Mouse (Mus musculus): ENCODE measurements at regions not wholly inside any gene's neighbourhood (a gene's known extent, or its start where the extent isn't known, plus 50 kb on each side); places are given as distances from the start of the nearest gene placed in this dataset.

- Histone ChIP-seq H3K9me3 (replicated peaks; ENCODE audit: control insufficient read depth, insufficient read depth, low read length, poor library complexity, severe bottlenecking) (no peaks in the 10 kb centered on the region), H3K27ac (ENCODE audit: insufficient read depth, low read length) (0 out of 2 replicates have a peak overlapping the region, but pooled peaks have one; percentile 20), H3K27me3 (ENCODE audit: control insufficient read depth, insufficient read depth, low read length, poor library complexity, severe bottlenecking) (no peaks in the 10 kb centered on the region), H3K36me3 (ENCODE audit: control insufficient read depth, insufficient read depth, low read length, poor library complexity, severe bottlenecking) (no peaks in the 10 kb centered on the region), H3K9ac (ENCODE audit: low read depth, poor library complexity, severe bottlenecking) (no peak overlapping the region), H3K4me3 (ENCODE audit: low read depth, low read length) (no peak overlapping the region), H3K4me1 (ENCODE audit: control insufficient read depth, insufficient read depth, low read length) (peaks cover 4% of the 10 kb centered on the region)
- TF ChIP-seq POLR2A (IDR thresholded peaks at IDR 0.05; ENCODE audit: insufficient read depth, low read length) (no peak), CTCF (IDR thresholded peaks at IDR 0.05; ENCODE audit: low read depth, low read length) (no peak), EP300 (IDR thresholded peaks at IDR 0.05; ENCODE audit: insufficient read depth, low read depth, low read length) (0 out of 2 replicates have a peak, but pooled peaks have one; percentile 36)
Measured at GRCm38 (mm10) chr14:76665754-76666371, 109.2 kb upstream of the Serp2 start.

GRCm38 (mm10) chr14:76664586-76665508, 108.2 kb upstream of the Serp2 start:
- Histone ChIP-seq H3K27me3 (ENCODE audit: control insufficient read depth, insufficient read depth, low read length, poor library complexity, severe bottlenecking) (no peaks in the 10 kb centered on the region), H3K4me3 (ENCODE audit: low read depth, low read length) (no peak overlapping the region), H3K36me3 (ENCODE audit: control insufficient read depth, insufficient read depth, low read length, poor library complexity, severe bottlenecking) (no peaks in the 10 kb centered on the region), H3K4me1 (ENCODE audit: control insufficient read depth, insufficient read depth, low read length) (peaks cover 4% of the 10 kb centered on the region), H3K9ac (ENCODE audit: low read depth, poor library complexity, severe bottlenecking) (no peak overlapping the region), H3K9me3 (replicated peaks; ENCODE audit: control insufficient read depth, insufficient read depth, low read length, poor library complexity, severe bottlenecking) (no peaks in the 10 kb centered on the region), H3K27ac (ENCODE audit: insufficient read depth, low read length) (peak overlapping the region; percentile 36)
- TF ChIP-seq CTCF (IDR thresholded peaks at IDR 0.05; ENCODE audit: low read depth, low read length): no peak
- no peak for TF ChIP-seq POLR2A (IDR thresholded peaks at IDR 0.05; ENCODE audit: insufficient read depth, low read length)
- no peak for TF ChIP-seq EP300 (IDR thresholded peaks at IDR 0.05; ENCODE audit: insufficient read depth, low read depth, low read length)

GRCm38 (mm10) chr14:76663816-76664215, 107.1 kb upstream of the Serp2 start:
- H3K27me3 ChIP-seq (ENCODE audit: control insufficient read depth, insufficient read depth, low read length, poor library complexity, severe bottlenecking): no peaks in the 10 kb centered on the region
- no peaks in the 10 kb centered on the region for H3K9me3 ChIP-seq (replicated peaks; ENCODE audit: control insufficient read depth, insufficient read depth, low read length, poor library complexity, severe bottlenecking)
- H3K9ac ChIP-seq (ENCODE audit: low read depth, poor library complexity, severe bottlenecking): peak overlapping the region; percentile 75
- H3K4me3 ChIP-seq (ENCODE audit: low read depth, low read length): peak overlapping the region; percentile 96
- TF ChIP-seq POLR2A (IDR thresholded peaks at IDR 0.05; ENCODE audit: insufficient read depth, low read length) (peak; percentile 67), CTCF (IDR thresholded peaks at IDR 0.05; ENCODE audit: low read depth, low read length) (no peak)
- peak overlapping the region; percentile 73 for H3K27ac ChIP-seq (ENCODE audit: insufficient read depth, low read length)
- peaks cover 4% of the 10 kb centered on the region for H3K4me1 ChIP-seq (ENCODE audit: control insufficient read depth, insufficient read depth, low read length)
- H3K36me3 ChIP-seq (ENCODE audit: control insufficient read depth, insufficient read depth, low read length, poor library complexity, severe bottlenecking): no peaks in the 10 kb centered on the region

GRCm38 (mm10) chr14:76662871-76663270, 106.2 kb upstream of the Serp2 start:
- no peaks in the 10 kb centered on the region for H3K27me3 ChIP-seq (ENCODE audit: control insufficient read depth, insufficient read depth, low read length, poor library complexity, severe bottlenecking)
- peak overlapping the region; percentile 6; the same call in 1 of the 2 replicates for H3K4me3 ChIP-seq (ENCODE audit: low read depth, low read length)
- H3K9ac ChIP-seq (ENCODE audit: low read depth, poor library complexity, severe bottlenecking): peak overlapping the region; percentile 75
- H3K36me3 ChIP-seq (ENCODE audit: control insufficient read depth, insufficient read depth, low read length, poor library complexity, severe bottlenecking): no peaks in the 10 kb centered on the region
- H3K27ac ChIP-seq (ENCODE audit: insufficient read depth, low read length): peak overlapping the region; percentile 95
- H3K9me3 ChIP-seq (replicated peaks; ENCODE audit: control insufficient read depth, insufficient read depth, low read length, poor library complexity, severe bottlenecking): no peaks in the 10 kb centered on the region
- peaks cover 6% of the 10 kb centered on the region for H3K4me1 ChIP-seq (ENCODE audit: control insufficient read depth, insufficient read depth, low read length)
- TF ChIP-seq POLR2A (IDR thresholded peaks at IDR 0.05; ENCODE audit: insufficient read depth, low read length) (no peak), EP300 (IDR thresholded peaks at IDR 0.05; ENCODE audit: insufficient read depth, low read depth, low read length) (peak; percentile 95), CTCF (IDR thresholded peaks at IDR 0.05; ENCODE audit: low read depth, low read length) (no peak)

- Histone ChIP-seq H3K36me3 (ENCODE audit: control insufficient read depth, insufficient read depth, low read length, poor library complexity, severe bottlenecking) (no peaks in the 10 kb centered on the region), H3K9me3 (replicated peaks; ENCODE audit: control insufficient read depth, insufficient read depth, low read length, poor library complexity, severe bottlenecking) (no peaks in the 10 kb centered on the region), H3K4me1 (ENCODE audit: control insufficient read depth, insufficient read depth, low read length) (peaks cover 10% of the 10 kb centered on the region), H3K27ac (ENCODE audit: insufficient read depth, low read length) (peak overlapping the region; percentile 83; the same call in 1 of the 2 replicates), H3K9ac (ENCODE audit: low read depth, poor library complexity, severe bottlenecking) (no peak overlapping the region), H3K4me3 (ENCODE audit: low read depth, low read length) (no peak overlapping the region), H3K27me3 (ENCODE audit: control insufficient read depth, insufficient read depth, low read length, poor library complexity, severe bottlenecking) (no peaks in the 10 kb centered on the region)
- TF ChIP-seq EP300 (IDR thresholded peaks at IDR 0.05; ENCODE audit: insufficient read depth, low read depth, low read length): no peak
- no peak for TF ChIP-seq CTCF (IDR thresholded peaks at IDR 0.05; ENCODE audit: low read depth, low read length)
- no peak for TF ChIP-seq POLR2A (IDR thresholded peaks at IDR 0.05; ENCODE audit: insufficient read depth, low read length)
Measured at GRCm38 (mm10) chr14:76660906-76661305, 104.2 kb upstream of the Serp2 start.

Data from ES-Bruce4 (cell line).